Mouse (Mus musculus): Measurements from ENCODE around the gene Megf8.

DNA sequence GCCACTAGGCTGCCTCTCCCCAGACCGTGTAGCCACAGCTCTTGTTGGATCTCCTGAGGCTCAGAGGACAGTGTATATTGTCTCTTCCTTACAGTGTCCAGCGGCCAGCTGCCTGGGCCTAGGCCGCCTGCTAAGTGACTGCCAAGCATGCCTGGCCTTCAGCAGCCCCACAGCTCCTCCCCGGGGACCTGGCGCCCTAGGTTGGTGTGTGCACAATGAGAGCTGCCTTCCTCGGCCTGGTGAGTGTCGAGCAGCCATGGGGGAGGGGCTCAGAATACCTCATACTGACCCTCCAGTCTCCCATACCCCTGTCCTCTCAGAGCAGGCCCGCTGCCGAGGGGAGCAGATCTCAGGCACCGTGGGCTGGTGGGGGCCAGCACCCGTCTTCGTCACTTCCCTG is 17.5 kb downstream of the Megf8 start:
- TF ChIP-seq POLR2A (IDR thresholded peaks at IDR 0.05; ENCODE audit: insufficient read depth, low read depth, low read length) (no peak), CTCF (IDR thresholded peaks at IDR 0.05) (no peak)

All from heart, adult 2 months (tissue).